Mouse (Mus musculus): ENCODE measurements at regions not wholly inside any gene's neighbourhood (a gene's known extent, or its start where the extent isn't known, plus 50 kb on each side); places are given as distances from the start of the nearest gene placed in this dataset.
A peak's percentile ranks its signal among the peaks of the same experiment; 100 is the strongest.

GRCm38 (mm10) chr4:82161232-82161631, 544.3 kb downstream of the Nfib start:
- DNase-seq (ENCODE audit: low spot score) = no peak

- DNase-seq (ENCODE audit: low spot score) = no peak
Observed at GRCm38 (mm10) chr4:82160233-82160632, 545.3 kb downstream of the Nfib start.

- no peak for DNase-seq (ENCODE audit: low spot score)
Observed at GRCm38 (mm10) chr4:82155642-82156320, 549.8 kb downstream of the Nfib start.

GRCm38 (mm10) chr4:82154021-82154555, 551.5 kb downstream of the Nfib start:
- peak; percentile 24 for DNase-seq (ENCODE audit: low spot score)

GRCm38 (mm10) chr4:82153604-82154003, 551.9 kb downstream of the Nfib start:
- no peak for DNase-seq (ENCODE audit: low spot score)

- DNase-seq (ENCODE audit: low spot score) = no peak
Observed at GRCm38 (mm10) chr4:82149957-82150356, 555.6 kb downstream of the Nfib start.

- DNase-seq (ENCODE audit: low spot score) = no peak
Observed at GRCm38 (mm10) chr4:82148129-82149064, 557.2 kb downstream of the Nfib start.

- DNase-seq (ENCODE audit: low spot score) = no peak
Observed at GRCm38 (mm10) chr4:82142391-82142790, 563.2 kb downstream of the Nfib start.

GRCm38 (mm10) chr4:82139806-82140205, 565.7 kb downstream of the Nfib start:
- DNase-seq (ENCODE audit: low spot score) = no peak

DNA sequence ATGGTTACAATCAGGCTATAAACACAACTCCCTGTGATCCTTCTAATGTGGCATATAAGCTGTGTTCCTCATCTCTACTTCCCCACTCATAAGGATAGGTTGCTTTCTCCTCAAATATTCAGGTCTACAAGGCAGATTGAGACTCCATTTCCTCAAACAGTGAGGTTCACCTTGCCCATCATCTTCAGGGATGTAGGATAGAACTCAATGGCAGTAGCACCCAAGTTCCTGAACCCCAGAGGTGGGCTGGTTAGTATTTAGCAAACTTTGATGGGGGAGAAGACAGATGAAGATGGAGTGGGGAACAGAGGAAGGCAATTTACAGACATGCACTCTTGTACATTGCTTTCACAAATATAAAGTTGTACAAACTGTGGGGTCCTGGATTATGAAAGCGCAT, 566.5 kb downstream of the Nfib start:
- no peak for DNase-seq (ENCODE audit: low spot score)

- no peak for DNase-seq (ENCODE audit: low spot score)
Observed at GRCm38 (mm10) chr4:82132851-82133250, 572.7 kb downstream of the Nfib start.

DNA sequence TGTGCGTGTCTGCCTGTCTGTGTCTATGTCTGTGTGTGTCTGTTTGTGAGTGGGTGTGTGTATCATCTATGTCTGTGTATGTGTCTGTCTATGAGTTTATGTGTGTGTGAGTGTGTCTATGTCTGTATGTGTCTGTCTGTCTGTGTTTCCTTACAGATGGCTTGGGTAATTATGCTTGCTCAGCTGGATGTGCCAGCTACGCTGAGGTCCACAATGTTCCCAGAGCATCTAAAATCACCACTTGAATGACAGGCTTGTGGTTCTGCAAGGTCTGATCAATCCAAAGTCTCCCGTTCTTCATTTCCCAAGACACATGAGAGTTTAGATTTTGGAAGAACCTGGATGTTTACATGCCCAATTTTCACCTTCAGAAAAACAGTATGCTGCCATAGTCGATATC, 573.2 kb downstream of the Nfib start:
- no peak for DNase-seq (ENCODE audit: low spot score)

GRCm38 (mm10) chr4:82129471-82129870, 576.1 kb downstream of the Nfib start:
- DNase-seq (ENCODE audit: low spot score) = no peak

- DNase-seq (ENCODE audit: low spot score) = no peak
Observed at GRCm38 (mm10) chr4:82123733-82124132, 581.8 kb downstream of the Nfib start.

DNA sequence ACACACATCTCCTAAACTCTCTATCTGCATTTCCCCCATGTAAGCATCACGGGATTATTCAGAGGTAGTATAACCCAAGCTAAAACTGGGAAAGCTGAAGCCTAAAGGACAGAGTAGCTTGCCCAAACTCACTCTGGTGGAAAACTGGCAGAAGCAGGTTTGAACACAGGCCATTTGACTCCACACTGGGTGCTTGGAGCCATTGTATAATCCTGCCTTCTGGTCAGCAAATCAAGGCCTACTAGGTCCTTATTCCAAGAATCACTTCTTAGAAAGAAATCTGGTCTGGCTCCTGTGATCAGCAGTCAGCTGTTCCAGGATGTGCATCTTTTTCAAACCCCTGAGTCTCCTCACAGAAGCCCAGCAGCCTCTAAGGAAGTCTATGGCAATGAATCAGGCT, 582.4 kb downstream of the Nfib start:
- DNase-seq (ENCODE audit: low spot score) = no peak

- no peak for DNase-seq (ENCODE audit: low spot score)
Observed at GRCm38 (mm10) chr4:82120796-82121195, 584.8 kb downstream of the Nfib start.

DNA sequence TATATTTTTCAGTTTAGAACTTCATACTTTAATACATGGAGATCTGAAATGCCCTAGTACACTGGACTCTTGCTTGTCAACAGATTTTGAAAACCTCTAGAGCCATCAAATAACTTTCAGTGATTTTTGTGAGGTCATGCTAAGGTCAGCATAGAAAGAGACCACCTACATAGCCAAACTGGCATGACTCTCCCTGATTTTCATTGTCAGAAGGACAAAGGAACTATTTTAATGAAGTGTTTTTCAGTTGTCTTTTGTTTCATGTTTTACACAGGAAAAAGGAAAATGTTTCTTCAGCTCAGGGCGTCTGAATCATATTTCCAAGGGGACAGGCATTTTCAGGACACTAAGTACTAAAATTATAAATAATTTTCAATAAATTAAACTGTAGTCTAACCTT, 585.2 kb downstream of the Nfib start:
- no peak for DNase-seq (ENCODE audit: low spot score)

DNA sequence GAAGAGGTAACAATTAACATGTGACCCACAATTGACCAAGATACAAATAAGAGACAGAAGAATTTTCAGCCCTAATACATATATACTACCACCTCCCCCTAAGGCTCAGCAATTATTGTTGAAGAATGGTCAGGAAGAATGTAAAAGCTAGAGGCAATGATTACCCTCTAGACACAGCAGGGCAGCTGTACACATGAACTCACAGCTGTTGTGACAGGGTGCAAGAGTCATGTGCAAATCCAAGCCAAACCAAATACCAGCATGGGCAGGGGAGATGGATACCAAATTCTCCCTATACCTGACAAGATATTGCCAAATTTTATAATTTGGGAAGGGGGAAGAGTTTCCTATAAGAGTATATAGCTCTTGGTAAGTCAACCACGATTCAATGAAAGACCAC, 603.7 kb downstream of the Nfib start:
- DNase-seq (ENCODE audit: low spot score) = no peak

- DNase-seq (ENCODE audit: low spot score) = no peak
Observed at GRCm38 (mm10) chr4:82099970-82100368, 605.6 kb downstream of the Nfib start.

DNA sequence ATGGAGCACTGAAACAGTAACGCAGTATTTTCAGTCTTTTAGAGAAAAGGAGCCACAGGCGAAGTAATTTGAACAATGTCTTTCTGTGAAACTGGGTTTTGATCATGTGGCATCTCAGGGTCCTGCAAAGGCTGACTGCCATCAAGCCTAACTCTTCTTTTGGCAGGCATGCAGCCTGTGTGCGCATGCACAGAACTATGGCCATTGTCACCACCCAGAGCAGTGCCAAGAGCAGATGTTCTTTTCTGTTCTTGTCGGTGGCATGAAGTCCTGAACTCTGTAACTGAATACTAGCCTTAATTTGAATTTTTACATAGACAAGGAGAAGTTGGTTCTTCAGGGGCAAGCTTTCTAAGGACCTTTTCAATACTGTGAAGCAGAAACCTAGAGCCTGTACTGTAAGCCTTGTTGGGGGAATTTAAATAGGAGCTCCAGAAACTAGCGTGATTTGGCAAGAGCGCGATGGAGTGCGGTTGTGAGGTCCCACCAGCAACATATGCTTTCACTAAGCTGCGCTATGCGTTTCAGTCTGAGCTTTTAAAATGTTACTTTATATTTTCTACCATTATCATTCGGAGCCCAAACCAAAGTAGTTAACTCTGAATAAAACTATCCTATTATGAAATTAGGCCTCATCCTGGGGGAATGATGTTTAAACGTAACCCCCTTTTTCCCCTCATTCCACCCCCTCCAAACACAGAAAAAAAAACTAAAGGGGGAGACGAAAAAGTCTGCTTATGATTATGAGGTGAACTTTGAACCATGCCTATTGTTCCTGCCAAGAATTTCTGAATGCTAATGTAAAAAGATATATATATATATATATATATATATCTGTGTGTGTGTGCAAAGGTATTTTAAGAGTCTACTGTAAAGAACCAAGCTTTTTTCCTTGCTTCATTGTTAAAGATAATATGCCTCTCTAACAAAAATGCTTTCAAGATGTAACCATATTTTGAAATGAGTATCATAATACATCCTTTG, 606.3 kb downstream of the Nfib start:
- no peak for DNase-seq (ENCODE audit: low spot score)

DNA sequence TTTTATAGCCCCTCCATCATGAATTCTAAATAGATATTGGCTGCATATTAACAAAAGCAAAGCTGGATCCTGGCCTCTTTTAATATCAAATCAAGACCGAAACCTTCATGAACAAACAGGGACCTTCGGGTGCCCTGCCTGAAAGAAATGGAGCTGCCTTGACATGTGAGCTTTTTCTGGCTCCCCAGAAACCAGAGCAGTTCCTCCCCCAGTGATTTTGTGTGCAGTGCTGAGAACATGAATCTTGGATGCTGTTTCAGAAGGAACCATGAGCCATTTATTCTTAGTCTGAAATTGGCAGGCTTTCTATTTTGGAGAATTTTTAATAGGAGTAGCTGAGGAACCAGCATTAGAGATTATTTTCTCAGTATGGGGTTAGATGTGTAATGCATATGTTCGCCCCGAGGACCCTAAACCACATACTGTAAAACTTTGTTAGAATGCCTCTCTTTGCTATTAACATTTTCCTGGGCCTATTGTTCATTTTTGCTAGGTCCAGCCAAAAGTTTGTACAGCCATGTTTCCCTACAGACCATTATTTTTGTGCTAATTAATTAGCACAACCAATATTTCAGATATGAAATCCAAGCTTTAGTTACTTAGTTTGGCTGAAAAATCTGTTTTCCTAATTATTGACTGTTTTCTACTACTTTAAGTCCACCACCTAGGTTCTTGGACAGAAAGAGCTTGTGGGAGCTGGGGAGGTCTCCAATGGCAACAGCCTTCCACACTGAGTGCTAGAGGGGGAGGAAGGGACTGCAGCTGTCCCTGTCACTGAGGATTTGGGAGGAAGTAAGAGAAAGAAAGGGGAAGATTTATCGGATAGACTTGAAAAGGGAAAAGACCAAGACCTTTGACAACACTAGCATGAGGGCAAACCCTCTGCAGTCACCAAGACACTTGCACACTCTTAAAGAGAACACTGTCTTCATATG, 613.0 kb downstream of the Nfib start:
- no peak for DNase-seq (ENCODE audit: low spot score)
